Mouse (Mus musculus) layer of hippocampus, postnatal 14 days (tissue): ENCODE data around the gene Olfr1251. TPM values are rescaled to one million over a fixed set of nuclear protein-coding genes. Genes with fewer than 3 reads are reported as not detected.
"Not testable (repeated sequence)": the region's sequence is repeated elsewhere in the genome, so short reads cannot be mapped to it uniquely, and the experiment has no call there.

ENCODE experiments used
- DNase-seq, 2 experiments: peaks; one replicate each; pipeline ENCODE4 v3.0.0; 2021 to 2022; ENCODE audit warnings: low spot score in 2 of 2, mixed read lengths in 1 of 2
- long read RNA-seq, 2 experiments: library from polyadenylated mRNA; stranded (forward); transcript quantifications; one replicate each; pipeline ENCODE4 v2.0.0; 2021
- total RNA-seq, 2 experiments: library from RNA; stranded (reverse); gene quantifications; 2 replicates each; pipeline ENCODE4 v1.2.3; 2021

Gene Olfr1251
- not detected for total RNA-seq
- long read RNA-seq, experiment 1, result 0 reads
- long read RNA-seq, experiment 2, result 0 reads

DNA sequence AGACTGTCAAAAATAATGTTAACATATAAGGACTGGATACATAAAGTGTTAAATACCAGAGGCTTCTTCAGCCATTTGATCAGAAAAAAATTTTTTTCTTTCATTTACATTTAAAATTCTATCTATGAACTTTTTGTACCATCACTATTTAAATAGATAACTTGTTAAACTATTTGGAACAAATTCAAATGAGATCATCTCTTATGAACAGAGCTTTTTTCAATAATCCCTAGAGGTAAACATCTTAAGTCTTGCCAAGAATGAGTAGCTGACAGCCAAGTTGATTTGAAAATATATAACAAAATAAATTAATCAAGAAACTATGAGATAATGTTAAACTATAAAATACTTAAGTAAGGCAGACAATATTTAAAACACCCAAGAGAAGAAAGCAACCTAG is at the start of gene Olfr1251:
Gene Olfr1251, minus strand, starts transcription at position 101 of the 400 bp plus-strand sequence.
- no peak for DNase-seq

DNA sequence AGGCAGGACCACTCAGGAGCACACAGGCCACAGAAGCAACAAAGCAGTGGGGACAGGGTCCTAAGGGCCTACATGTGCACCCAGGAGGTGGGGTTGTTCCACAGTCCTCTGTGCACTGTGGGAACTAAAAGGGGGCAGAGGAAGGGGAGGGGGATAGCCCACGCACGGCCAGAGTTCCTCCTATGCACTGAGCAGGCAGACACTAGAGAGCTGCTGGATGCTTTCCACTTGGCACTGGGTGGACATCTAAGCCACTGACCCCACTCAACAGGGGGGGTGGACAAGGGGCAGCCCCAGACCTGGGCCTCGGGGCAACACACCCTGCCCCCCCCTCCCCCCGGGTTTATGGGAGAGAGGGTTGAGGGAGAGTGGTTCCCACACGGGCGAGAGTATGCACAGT is 20.2 kb upstream of the Olfr1251 start:
- DNase-seq, result no peak

DNA sequence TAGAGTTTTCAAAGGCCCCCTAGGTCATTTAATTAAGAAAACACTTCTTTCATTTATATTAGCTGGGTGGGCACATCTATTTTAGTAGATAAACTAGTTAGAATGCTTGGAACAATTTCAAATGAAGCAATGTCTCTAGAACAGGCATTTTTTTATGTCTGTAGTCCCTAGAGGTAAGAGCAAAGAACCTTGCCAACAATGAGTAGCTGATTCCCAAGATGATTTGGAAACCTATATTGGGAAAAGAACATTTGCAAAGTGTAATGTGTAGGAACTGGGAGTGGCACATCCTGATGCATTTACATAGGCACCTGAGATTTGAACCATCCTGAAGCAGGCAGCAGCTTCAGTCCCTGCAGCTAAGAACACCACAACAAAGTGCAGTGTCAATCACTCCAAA is 10.4 kb downstream of the Olfr1251 start, which contains the start of gene Olfr1250:
Gene Olfr1250, minus strand, starts transcription at position 101 of the 400 bp plus-strand sequence.
- no peak for DNase-seq

- no peak for DNase-seq
Measured at GRCm38 (mm10) chr2:89634883-89635282, 36.9 kb downstream of the Olfr1251 start, which contains the start of gene Olfr1249. Gene Olfr1249 (minus strand): TSS chr2:89634983.

DNA sequence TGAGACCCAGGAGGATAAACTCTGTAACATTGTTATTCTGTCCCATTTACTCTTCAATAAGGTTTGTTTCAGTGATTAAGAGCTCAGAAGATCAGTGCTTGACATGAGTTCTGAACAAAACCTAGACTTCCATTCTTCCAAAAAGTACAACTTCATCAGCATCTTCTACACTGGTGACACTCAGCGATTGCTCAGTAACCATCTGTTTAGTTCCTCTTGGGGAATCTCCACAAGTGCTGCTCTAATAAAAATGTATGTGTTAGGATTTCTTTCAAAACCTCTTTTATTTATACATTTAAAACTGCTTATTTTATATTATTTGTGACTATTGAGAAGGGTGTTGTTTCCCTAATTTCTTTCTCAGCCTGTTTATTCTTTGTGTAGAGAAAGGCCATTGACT is 53.6 kb downstream of the Olfr1251 start, which contains the start of gene Olfr1248:
Gene Olfr1248, minus strand, starts transcription at position 101 of the 400 bp plus-strand sequence.
- DNase-seq, result not testable (repeated sequence)

Other genes with a start within 250 kb of the Olfr1251 start
- not detected for gene Olfr1240, start 228.9 kb downstream of the Olfr1251 start, total RNA-seq
- not detected for gene Olfr1241, start 184.8 kb downstream of the Olfr1251 start, total RNA-seq
- not detected for gene Olfr1242, start 173.6 kb downstream of the Olfr1251 start, total RNA-seq
- gene Olfr1243, start 140.4 kb downstream of the Olfr1251 start, total RNA-seq, result not detected
- gene Olfr1245, start 93.5 kb downstream of the Olfr1251 start, total RNA-seq, result not detected
- not detected for gene Olfr1246, start 78.8 kb downstream of the Olfr1251 start, total RNA-seq
- gene Olfr1247, start 57.8 kb downstream of the Olfr1251 start, total RNA-seq, result under 1 TPM; 0.09 to 0.10 TPM
- gene Olfr1248, start 53.7 kb downstream of the Olfr1251 start, total RNA-seq, result not detected
- gene Olfr1249, start 37.0 kb downstream of the Olfr1251 start, total RNA-seq, result not detected
- not detected for gene Olfr1250, start 10.5 kb downstream of the Olfr1251 start, total RNA-seq
- gene Olfr1252, start 53.1 kb upstream of the Olfr1251 start, total RNA-seq, result not detected
- not detected for gene Olfr1253, start 85.2 kb upstream of the Olfr1251 start, total RNA-seq
- not detected for gene Olfr1254, start 121.7 kb upstream of the Olfr1251 start, total RNA-seq
- gene Olfr1255, start 140.1 kb upstream of the Olfr1251 start, total RNA-seq, result not detected
- gene Olfr1256, start 169.6 kb upstream of the Olfr1251 start, total RNA-seq, result not detected
- not detected for gene Olfr48, start 176.3 kb upstream of the Olfr1251 start, total RNA-seq
- gene Olfr1257, start 206.5 kb upstream of the Olfr1251 start, total RNA-seq, result not detected